8 mouse cellular contexts compared by ENCODE assay signal in the genomic region with DNA sequence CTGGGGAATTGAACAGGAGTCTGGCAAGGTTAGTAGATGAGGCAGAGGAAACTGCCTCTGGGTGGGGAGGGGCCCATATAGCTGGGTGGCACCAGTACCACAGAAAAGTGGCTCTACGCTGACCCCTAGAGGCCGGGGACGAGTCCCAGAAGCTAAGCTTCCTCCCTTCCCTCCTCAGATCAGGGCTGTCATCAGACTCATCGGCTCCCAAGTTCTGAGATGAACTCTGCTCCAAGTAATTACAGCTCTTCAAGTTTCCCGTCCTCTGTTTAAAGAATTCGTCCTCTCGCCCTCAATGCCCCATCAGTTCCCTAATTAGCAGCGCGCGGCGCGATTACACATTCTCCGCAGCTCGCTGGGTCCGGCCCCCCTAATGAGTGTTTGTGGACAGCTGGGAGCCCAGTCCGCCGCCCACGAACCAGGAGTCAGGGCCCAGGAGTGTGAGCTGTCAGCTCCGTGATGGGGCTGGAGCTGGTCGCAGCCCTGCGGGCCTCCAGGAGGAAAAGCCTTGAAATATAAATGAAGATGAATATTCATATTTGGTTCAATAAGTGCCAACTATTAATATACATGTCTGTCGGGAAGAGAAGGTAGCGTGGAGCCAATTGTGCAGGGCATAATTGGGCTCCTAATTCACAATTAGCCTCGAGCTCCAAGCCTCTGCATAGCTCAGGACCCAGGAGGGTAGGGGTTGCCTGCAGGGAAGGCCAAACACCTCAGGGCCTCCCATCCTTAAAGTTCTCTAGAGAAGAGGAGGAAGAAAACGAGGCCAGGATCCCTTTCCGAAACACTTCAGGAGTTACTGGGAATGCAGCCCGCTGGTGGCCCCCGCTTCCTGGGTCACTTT.
DNase-seq lines count a peak whose midpoint lies in the region; ATAC-seq and TF ChIP-seq lines count a peak whose summit lies in the region.
"Had no signal": no experiment of that assay in that cellular context is flagged by ENCODE, and none has a peak within 500 bp of the region (broad histone marks: within the 10 kb centered on the region; RNA-seq: fewer than 3 reads in every experiment).

No protein-coding gene starts in this region.

- no peaks in the 10 kb centered on the region for H3K36me3 ChIP-seq in heart, adult 2 months (ENCODE audit: control insufficient read depth, insufficient read depth, low read length)
- no peaks in the 10 kb centered on the region for H3K36me3 ChIP-seq in limb, embryonic 13.5 days
- H3K36me3 ChIP-seq: liver, embryonic 15.5 days had no signal

- no peak overlapping the region; the same call in 1 of the 2 replicates for H3K9ac ChIP-seq in heart, adult 2 months (ENCODE audit: low read depth, low read length)
- no peak overlapping the region for H3K9ac ChIP-seq in limb, embryonic 13.5 days
- H3K9ac ChIP-seq: liver, embryonic 15.5 days had no signal

- peak overlapping the region; percentile 55 for H3K4me2 ChIP-seq in limb, embryonic 13.5 days (replicated peaks)
- H3K4me2 ChIP-seq: liver, embryonic 15.5 days had no signal

- no peaks in the 10 kb centered on the region for H3K4me1 ChIP-seq in heart, adult 2 months (ENCODE audit: control insufficient read depth, insufficient read depth, low read length)
- H3K4me1 ChIP-seq in limb, embryonic 13.5 days, result peaks cover 11% of the 10 kb centered on the region; the same call in 1 of the 2 replicates
- H3K4me1 ChIP-seq: liver, embryonic 15.5 days had no signal

- H3K27me3 ChIP-seq in heart, adult 2 months (ENCODE audit: control insufficient read depth, insufficient read depth, low read length), result no peaks in the 10 kb centered on the region
- peaks cover 5% of the 10 kb centered on the region; the same call in 1 of the 2 replicates for H3K27me3 ChIP-seq in limb, embryonic 13.5 days
- H3K27me3 ChIP-seq: liver, embryonic 15.5 days had no signal

- H3K79me2 ChIP-seq in heart, adult 2 months (replicated peaks; ENCODE audit: control insufficient read depth, insufficient read depth, low read length), result no peaks in the 10 kb centered on the region

- peak; percentile 57; the same call in 1 of the 2 replicates for ATAC-seq in limb, embryonic 13.5 days (ENCODE audit: low FRiP score, low read depth)

- TF ChIP-seq CTCF in heart, adult 2 months (IDR thresholded peaks at IDR 0.05), result peak; percentile 75

- TF ChIP-seq EP300 in heart, adult 2 months (IDR thresholded peaks at IDR 0.05; ENCODE audit: insufficient read depth, low read depth, low read length), result no peak

- peak; percentile 82 for DNase-seq in adrenal gland, postnatal 10 days
- DNase-seq in embryo, embryonic 10 days (ENCODE audit: low spot score), result peak; percentile 70
- DNase-seq in heart, adult 2 months, result peak; percentile 47 to 63
- DNase-seq in kidney, adult 8-10 months, result peak; percentile 18 to 48
- peak; percentile 7 for DNase-seq in naive thymus-derived CD4-positive, alpha-beta T cell, adult 2 months (ENCODE audit: low read depth)
- peak; percentile 65 to 83 for DNase-seq in spleen, postnatal 4 days (ENCODE audit: low spot score in 2 of 2)

- no peak overlapping the region for H3K27ac ChIP-seq in heart, adult 2 months
- H3K27ac ChIP-seq in limb, embryonic 13.5 days, result no peak overlapping the region
- H3K27ac ChIP-seq: liver, embryonic 15.5 days had no signal

- WGBS in heart, adult 2 months, result 32% methylated on average over 28 of the region's 28 CpGs
- WGBS in limb, embryonic 13.5 days, result 20% methylated on average over 28 of the region's 28 CpGs

- no peak for TF ChIP-seq POLR2A in heart, adult 2 months (IDR thresholded peaks at IDR 0.05; ENCODE audit: insufficient read depth, low read depth, low read length)

- intact Hi-C loops in heart, adult 2 months (cut with DNase I), result no loop called here

- H3K9me3 ChIP-seq in limb, embryonic 13.5 days, result no peaks in the 10 kb centered on the region
- H3K9me3 ChIP-seq: liver, embryonic 15.5 days had no signal

- H3K4me3 ChIP-seq in heart, adult 2 months, result no peak overlapping the region
- H3K4me3 ChIP-seq in limb, embryonic 13.5 days, result peak overlapping the region; percentile 23
- H3K4me3 ChIP-seq: liver, embryonic 15.5 days had no signal

Comparison
In these comparisons a context has a peak if more than half of its experiments do, and no peak if none do; other contexts are left out.
1. DNase-seq: peak in every context shown above with its lines; median percentile 82 in adrenal gland, postnatal 10 days; 74 in spleen, postnatal 4 days; 70 in embryo, embryonic 10 days; 55 in heart, adult 2 months; 33 in kidney, adult 8-10 months; 7 in naive thymus-derived CD4-positive, alpha-beta T cell, adult 2 months.